Mouse (Mus musculus) spleen, adult 2 months (tissue): ENCODE data around the gene Als2cl.

Experiments used
- CTCF ChIP-seq: fragments of 200-500 bp; IDR thresholded peaks from 2 replicates; pipeline ENCODE4 v1.5.1; 2011; ENCODE audit warnings: mild to moderate bottlenecking, inconsistent platforms; ENCODE audit not compliant: insufficient read depth, insufficient read length, insufficient replicate concordance; ENCODE audit errors: extremely low read depth
- POLR2A ChIP-seq: fragments of 200-500 bp; IDR thresholded peaks from 2 replicates; pipeline ENCODE4 v1.6.1; 2011; ENCODE audit warnings: low read depth, low read length, inconsistent platforms

GRCm38 (mm10) chr9:110907201-110907837 lies 27.6 kb downstream of the Als2cl start:
- no peak for TF ChIP-seq CTCF
- TF ChIP-seq POLR2A: no peak; the same call in 1 of the 2 replicates
